8 mouse cellular contexts compared by ENCODE assay signal in genomic region chr2:129591897-129592296, GRCm38 (mm10). TPM values are rescaled to one million over a fixed set of nuclear protein-coding genes. Genes with fewer than 3 reads are reported as not detected.
DNase-seq lines count a peak whose midpoint lies in the region; ATAC-seq and TF ChIP-seq lines count a peak whose summit lies in the region.

No protein-coding gene starts in this region.

- TF ChIP-seq CTCF in midbrain, postnatal 0 days (IDR thresholded peaks at IDR 0.05), result no peak

- peak overlapping the region; percentile 96 for H3K27ac ChIP-seq in heart, embryonic 11.5 days (ENCODE audit: low read depth, low read length)
- H3K27ac ChIP-seq in embryonic facial prominence, embryonic 14.5 days (replicated peaks; ENCODE audit: low read depth, low read length), result peak overlapping the region; percentile 89; the same call in 1 of the 2 replicates
- 0 out of 2 replicates have a peak overlapping the region, but pooled peaks have one; percentile 85 for H3K27ac ChIP-seq in limb, embryonic 12.5 days
- no peak overlapping the region for H3K27ac ChIP-seq in midbrain, postnatal 0 days (ENCODE audit: low read depth, low read length)

- intact Hi-C loops in heart, postnatal 14 days (cut with DNase I), result loop anchor here (5.0 kb wide), 1 partner anchor 90 kb away; no protein-coding TSS in a partner anchor

- peak overlapping the region; percentile 86 for H3K9ac ChIP-seq in heart, embryonic 11.5 days (ENCODE audit: low read depth, low read length)
- peak overlapping the region; percentile 85 for H3K9ac ChIP-seq in embryonic facial prominence, embryonic 14.5 days (ENCODE audit: low read depth, low read length)
- 0 out of 2 replicates have a peak overlapping the region, but pooled peaks have one; percentile 85 for H3K9ac ChIP-seq in limb, embryonic 12.5 days (replicated peaks)
- peak overlapping the region; percentile 82 for H3K9ac ChIP-seq in midbrain, postnatal 0 days (replicated peaks; ENCODE audit: low read length, poor library complexity, severe bottlenecking)

- peak overlapping the region; percentile 90 for H3K4me2 ChIP-seq in heart, embryonic 11.5 days
- H3K4me2 ChIP-seq in embryonic facial prominence, embryonic 14.5 days (ENCODE audit: low read depth, low read length), result peak overlapping the region; percentile 68
- peak overlapping the region; percentile 88 for H3K4me2 ChIP-seq in limb, embryonic 12.5 days
- peak overlapping the region; percentile 87 for H3K4me2 ChIP-seq in midbrain, postnatal 0 days (ENCODE audit: low read depth, low read length, poor library complexity, severe bottlenecking)

- no peaks in the 10 kb centered on the region for H3K27me3 ChIP-seq in heart, embryonic 11.5 days (ENCODE audit: control insufficient read depth, insufficient read depth, low read length)
- no peaks in the 10 kb centered on the region for H3K27me3 ChIP-seq in embryonic facial prominence, embryonic 14.5 days (replicated peaks; ENCODE audit: control insufficient read depth, insufficient read depth, low read length)
- peaks cover 28% of the 10 kb centered on the region for H3K27me3 ChIP-seq in limb, embryonic 12.5 days
- no peaks in the 10 kb centered on the region for H3K27me3 ChIP-seq in midbrain, postnatal 0 days (ENCODE audit: insufficient read depth, low read length)

- H3K36me3 ChIP-seq in heart, embryonic 11.5 days (ENCODE audit: control insufficient read depth, insufficient read depth, low read length), result no peaks in the 10 kb centered on the region
- H3K36me3 ChIP-seq in embryonic facial prominence, embryonic 14.5 days (ENCODE audit: control insufficient read depth, insufficient read depth, low read length), result no peaks in the 10 kb centered on the region
- no peaks in the 10 kb centered on the region for H3K36me3 ChIP-seq in limb, embryonic 12.5 days
- H3K36me3 ChIP-seq in midbrain, postnatal 0 days (ENCODE audit: insufficient read depth, low read length), result no peaks in the 10 kb centered on the region

- peak overlapping the region; percentile 74 for H3K4me3 ChIP-seq in heart, embryonic 11.5 days (ENCODE audit: low read depth, low read length)
- peak overlapping the region; percentile 74; the same call in 1 of the 2 replicates for H3K4me3 ChIP-seq in embryonic facial prominence, embryonic 14.5 days (ENCODE audit: low read depth, low read length)
- peak overlapping the region; percentile 67 for H3K4me3 ChIP-seq in limb, embryonic 12.5 days (replicated peaks)
- peak overlapping the region; percentile 84 for H3K4me3 ChIP-seq in midbrain, postnatal 0 days (ENCODE audit: low read depth, low read length)

- peaks cover 34% of the 10 kb centered on the region for H3K4me1 ChIP-seq in heart, embryonic 11.5 days (ENCODE audit: control insufficient read depth, insufficient read depth, low read length)
- peaks cover 8% of the 10 kb centered on the region; the same call in 1 of the 2 replicates for H3K4me1 ChIP-seq in embryonic facial prominence, embryonic 14.5 days (ENCODE audit: control insufficient read depth, insufficient read depth, low read length)
- H3K4me1 ChIP-seq in limb, embryonic 12.5 days (replicated peaks), result peaks cover 26% of the 10 kb centered on the region
- peaks cover 13% of the 10 kb centered on the region; the same call in 1 of the 2 replicates for H3K4me1 ChIP-seq in midbrain, postnatal 0 days (ENCODE audit: insufficient read depth, low read length)

- DNase-seq in heart, postnatal 14 days, result no peak
- DNase-seq in embryonic facial prominence, embryonic 14.5 days (ENCODE audit: low spot score), result no peak
- DNase-seq in midbrain, postnatal 0 days (ENCODE audit: low spot score), result no peak
- DNase-seq in right cerebral cortex, postnatal 14 days, result no peak
- DNase-seq in thymus, adult 18-20 months, result no peak

- WGBS in heart, embryonic 11.5 days (ENCODE audit: insufficient replicate concordance), result 89% methylated on average over 4 of the region's 4 CpGs
- WGBS in embryonic facial prominence, embryonic 14.5 days, result 90% methylated on average over 4 of the region's 4 CpGs
- 96% methylated on average over 4 of the region's 4 CpGs for WGBS in limb, embryonic 12.5 days
- WGBS in midbrain, postnatal 0 days, result 90% methylated on average over 4 of the region's 4 CpGs

- no peaks in the 10 kb centered on the region for H3K9me3 ChIP-seq in heart, embryonic 11.5 days (replicated peaks; ENCODE audit: control insufficient read depth, low read length)
- H3K9me3 ChIP-seq in embryonic facial prominence, embryonic 14.5 days (ENCODE audit: control insufficient read depth, low read length), result no peaks in the 10 kb centered on the region
- H3K9me3 ChIP-seq in limb, embryonic 12.5 days, result no peaks in the 10 kb centered on the region
- H3K9me3 ChIP-seq in midbrain, postnatal 0 days (ENCODE audit: low read length), result no peaks in the 10 kb centered on the region

- no peak for ATAC-seq in heart, embryonic 11.5 days (replicated peaks; ENCODE audit: insufficient number of reproducible peaks, low FRiP score, low TSS enrichment)
- no peak for ATAC-seq in embryonic facial prominence, embryonic 14.5 days (ENCODE audit: low read depth)
- no peak for ATAC-seq in limb, embryonic 12.5 days (ENCODE audit: insufficient number of reproducible peaks, insufficient read depth, low FRiP score, low TSS enrichment, low read depth)
- no peak for ATAC-seq in midbrain, postnatal 0 days (ENCODE audit: low FRiP score)
- ATAC-seq in erythroblast, adult 5-6 weeks (replicated peaks; ENCODE audit: low FRiP score, poor library complexity, severe bottlenecking), result no peak

RNA-seq across cellular contexts. Expression of gene Sirpa, which starts 0.7 kb away (rescaled TPM):
- polyA plus RNA-seq in heart, embryonic 11.5 days (2014; fragmentation: Nextera tagmentation; extraction: Ambion mirVana), result 13.0 and 15.7 TPM in 2 replicates
- 10 to 100 TPM; 27.1 to 28.7 TPM for total RNA-seq in heart, postnatal 14 days (2021)
- 36.1 and 39.1 TPM in 2 replicates for polyA plus RNA-seq in embryonic facial prominence, embryonic 14.5 days (2014; fragmentation: Nextera tagmentation; extraction: Ambion mirVana)
- 17.0 and 17.8 TPM in 2 replicates for polyA plus RNA-seq in limb, embryonic 12.5 days (2016; fragmentation: Nextera tagmentation; extraction: Ambion mirVana)
- 109 and 126 TPM in 2 replicates for total RNA-seq in midbrain, postnatal 0 days (2014; rRNA removed)
- 52.2 and 55.7 TPM in 2 replicates for polyA plus RNA-seq in midbrain, postnatal 0 days (2015; fragmentation: Nextera tagmentation; extraction: Ambion mirVana)
- total RNA-seq in erythroblast, adult 5-6 weeks (2015; ENCODE audit: low replicate concordance), result 46.3 and 59.8 TPM in 2 replicates
- total RNA-seq in erythroblast, adult 5-6 weeks (2017; ENCODE audit: low replicate concordance), result 45.0 and 60.8 TPM in 2 replicates

RNA-seq across cellular contexts. Expression of gene F830045P16Rik, which starts 55.5 kb away (rescaled TPM):
- polyA plus RNA-seq in heart, embryonic 11.5 days (2014; fragmentation: Nextera tagmentation; extraction: Ambion mirVana), result not detected in 2 replicates
- under 1 TPM; 0.14 to 0.15 TPM for total RNA-seq in heart, postnatal 14 days (2021)
- polyA plus RNA-seq in embryonic facial prominence, embryonic 14.5 days (2014; fragmentation: Nextera tagmentation; extraction: Ambion mirVana), result 0.24 and 0.39 TPM in 2 replicates
- polyA plus RNA-seq in limb, embryonic 12.5 days (2016; fragmentation: Nextera tagmentation; extraction: Ambion mirVana), result not detected in 2 replicates
- total RNA-seq in midbrain, postnatal 0 days (2014; rRNA removed), result 0.16 TPM in 1 of 2 replicates, not detected in the other
- polyA plus RNA-seq in midbrain, postnatal 0 days (2015; fragmentation: Nextera tagmentation; extraction: Ambion mirVana), result not detected in 2 replicates
- total RNA-seq in erythroblast, adult 5-6 weeks (2015; ENCODE audit: low replicate concordance), result 0.42 TPM in 1 of 2 replicates, not detected in the other
- not detected in 2 replicates for total RNA-seq in erythroblast, adult 5-6 weeks (2017; ENCODE audit: low replicate concordance)
